Mouse (Mus musculus): ENCODE measurements around the gene Tor1aip2.

DNA sequence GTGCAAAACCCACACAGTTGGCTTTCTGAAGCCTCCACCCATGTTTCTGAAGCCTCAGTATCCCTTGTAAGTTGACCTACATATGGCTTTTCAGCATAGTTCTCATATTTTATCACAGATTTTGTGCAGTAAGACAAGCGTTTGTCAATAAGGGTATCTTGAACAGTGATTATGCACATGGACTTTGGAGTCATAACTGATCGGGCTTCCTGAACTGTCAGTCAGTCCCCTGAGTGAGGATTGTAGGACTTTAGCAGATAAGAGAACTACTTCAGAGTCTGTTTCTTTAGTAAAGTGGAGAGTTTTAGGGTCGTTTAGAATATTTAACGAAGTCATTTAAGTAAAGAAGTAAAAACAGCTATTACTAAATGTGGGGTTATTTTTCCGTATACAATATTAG is 7.3 kb downstream of the Tor1aip2 start:
- TF ChIP-seq CTCF (IDR thresholded peaks at IDR 0.05; ENCODE audit: control insufficient read depth, insufficient read depth, low read length) (no peak), POLR2A (IDR thresholded peaks at IDR 0.05; ENCODE audit: borderline replicate concordance, control insufficient read depth, low read depth, low read length) (no peak)

Data from bone marrow, adult 2 months (tissue).